Mouse (Mus musculus) limb, embryonic 12.5 days (tissue): ENCODE measurements around the gene Tm4sf20. TPM values are rescaled to one million over a fixed set of nuclear protein-coding genes. Genes with fewer than 3 reads are reported as not detected.

Experiments used
- ATAC-seq: fragments of 200-750 bp; cut with Nextera tagmentation; 2 replicates; pipeline ENCODE4 v1.8.0; 2017; ENCODE audit warnings: low read depth, moderate TSS enrichment; ENCODE audit not compliant: insufficient number of reproducible peaks, insufficient read depth, low FRiP score, low TSS enrichment
- H3K27ac ChIP-seq: fragments of 300-500 bp; sonication (generic); 2 replicates; pipeline ENCODE4 v1.5.1; 2016; ENCODE audit warnings: mild to moderate bottlenecking, moderate library complexity
- H3K27me3 ChIP-seq: fragments of 300-500 bp; sonication (generic); 2 replicates; pipeline ENCODE4 v1.6.1; 2016; ENCODE audit warnings: mild to moderate bottlenecking, moderate library complexity
- H3K36me3 ChIP-seq: fragments of 300-500 bp; sonication (generic); 2 replicates; pipeline ENCODE4 v1.6.1; 2016; ENCODE audit warnings: mild to moderate bottlenecking, moderate library complexity
- H3K4me1 ChIP-seq: fragments of 300-500 bp; sonication (generic); replicated peaks from 2 replicates; pipeline ENCODE4 v1.6.1; 2016
- H3K4me2 ChIP-seq: fragments of 300-500 bp; sonication (generic); 2 replicates; pipeline ENCODE4 v1.6.1; 2016; ENCODE audit warnings: mild to moderate bottlenecking, moderate library complexity
- H3K4me3 ChIP-seq: fragments of 300-500 bp; sonication (generic); replicated peaks from 2 replicates; pipeline ENCODE4 v1.5.1; 2016; ENCODE audit warnings: mild to moderate bottlenecking
- H3K9ac ChIP-seq: fragments of 300-500 bp; sonication (generic); replicated peaks from 2 replicates; pipeline ENCODE4 v1.6.1; 2016; ENCODE audit warnings: mild to moderate bottlenecking, moderate library complexity
- H3K9me3 ChIP-seq: fragments of 300-500 bp; sonication (generic); 2 replicates; pipeline ENCODE4 v1.6.1; 2016; ENCODE audit warnings: mild to moderate bottlenecking, moderate library complexity
- WGBS: fragments of 180-500 bp; shearing (Covaris S2); methylation state at CpG from one replicate; pipeline ENCODE4 v1.1.7; 2016; 5-methylcytosine and 5-hydroxymethylcytosine counted together
- polyA plus RNA-seq: library from polyadenylated mRNA; unstranded; fragments of >200 nt; fragmentation: Nextera tagmentation; extraction: Ambion mirVana; gene quantifications from 2 replicates; pipeline ENCODE4 v1.2.1, GENCODE M21; 2016

The Tm4sf20 gene
- polyA plus RNA-seq, 1 experiment from 2014 or later: 0.23 TPM

- Histone ChIP-seq H3K27me3 (no peaks in the 10 kb centered on the region), H3K27ac (no peak overlapping the region), H3K4me3 (no peak overlapping the region), H3K9me3 (no peaks in the 10 kb centered on the region), H3K4me2 (no peak overlapping the region), H3K9ac (no peak overlapping the region), H3K4me1 (no peaks in the 10 kb centered on the region), H3K36me3 (no peaks in the 10 kb centered on the region)
- WGBS: 68% methylated on average over 18 of the region's 18 CpGs
- no peak for ATAC-seq
These were observed 27.6 kb upstream of the Tm4sf20 start for GRCm38 (mm10) chr1:82795702-82796443.

DNA sequence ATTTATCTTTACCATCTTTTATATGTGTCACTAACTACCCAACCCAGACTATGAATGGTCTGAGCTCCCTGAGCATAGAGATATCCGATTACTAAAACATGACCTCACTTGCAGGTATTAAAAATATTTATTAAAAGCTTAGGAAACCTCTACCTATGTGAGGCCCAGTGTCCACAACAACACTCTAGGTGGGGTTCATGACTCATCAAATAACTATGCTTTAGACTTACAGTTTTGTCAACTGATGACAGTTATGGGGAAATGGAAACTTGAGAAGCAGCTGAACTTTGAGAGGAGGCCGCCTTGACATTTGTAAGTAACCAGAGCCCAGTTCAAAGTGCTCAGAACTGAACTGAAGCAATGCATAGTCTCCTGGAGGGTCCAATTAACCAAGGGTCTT lies 26.9 kb upstream of the Tm4sf20 start:
- no peaks in the 10 kb centered on the region for H3K4me1 ChIP-seq
- H3K9ac ChIP-seq: no peak overlapping the region
- no peaks in the 10 kb centered on the region for H3K36me3 ChIP-seq
- no peak overlapping the region for H3K4me3 ChIP-seq
- H3K27me3 ChIP-seq: no peaks in the 10 kb centered on the region
- no peak overlapping the region for H3K27ac ChIP-seq
- WGBS: 80% methylated on average over 2 of the region's 2 CpGs
- no peaks in the 10 kb centered on the region for H3K9me3 ChIP-seq
- ATAC-seq: no peak
- H3K4me2 ChIP-seq: no peak overlapping the region

DNA sequence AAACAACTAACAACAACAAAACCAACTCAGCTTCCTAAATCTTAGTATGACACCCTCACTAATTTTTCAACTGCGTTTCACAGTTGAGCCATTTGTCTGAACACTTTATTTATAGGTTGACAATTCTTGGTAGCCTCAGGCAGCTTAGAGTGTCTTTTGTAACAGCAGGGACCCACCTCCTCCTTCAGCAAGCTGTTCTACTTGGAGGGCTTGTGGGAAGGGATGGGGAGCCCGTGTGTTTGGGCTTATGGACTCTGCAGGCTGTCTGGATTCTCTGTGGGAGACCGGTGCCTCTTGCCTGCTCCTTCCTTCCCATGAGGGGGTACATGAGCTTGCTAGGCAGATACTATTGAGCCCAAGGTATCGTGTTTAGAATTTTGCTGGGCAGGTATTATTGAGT lies 25.7 kb upstream of the Tm4sf20 start:
- Histone ChIP-seq H3K4me2 (no peak overlapping the region), H3K4me1 (no peaks in the 10 kb centered on the region), H3K27me3 (no peaks in the 10 kb centered on the region), H3K4me3 (no peak overlapping the region), H3K9me3 (no peaks in the 10 kb centered on the region), H3K27ac (no peak overlapping the region), H3K36me3 (no peaks in the 10 kb centered on the region), H3K9ac (no peak overlapping the region)
- ATAC-seq: no peak
- WGBS: 56% methylated on average over 4 of the region's 4 CpGs

- no peak overlapping the region for H3K4me2 ChIP-seq
- H3K36me3 ChIP-seq: no peaks in the 10 kb centered on the region
- ATAC-seq: no peak
- H3K4me1 ChIP-seq: no peaks in the 10 kb centered on the region
- H3K27me3 ChIP-seq: no peaks in the 10 kb centered on the region
- no peak overlapping the region for H3K4me3 ChIP-seq
- H3K27ac ChIP-seq: no peak overlapping the region
- WGBS: 82% methylated on average over 3 of the region's 3 CpGs
- H3K9ac ChIP-seq: no peak overlapping the region
- H3K9me3 ChIP-seq: no peaks in the 10 kb centered on the region
These were observed 24.8 kb upstream of the Tm4sf20 start for GRCm38 (mm10) chr1:82793110-82793509.

GRCm38 (mm10) chr1:82792238-82792637 lies 24.0 kb upstream of the Tm4sf20 start:
- Histone ChIP-seq H3K9ac (no peak overlapping the region), H3K4me3 (no peak overlapping the region), H3K9me3 (no peaks in the 10 kb centered on the region), H3K4me2 (no peak overlapping the region), H3K27me3 (no peaks in the 10 kb centered on the region), H3K27ac (no peak overlapping the region), H3K36me3 (no peaks in the 10 kb centered on the region), H3K4me1 (no peaks in the 10 kb centered on the region)
- WGBS: 90% methylated on average over 6 of the region's 6 CpGs
- ATAC-seq: no peak

GRCm38 (mm10) chr1:82791105-82791504 lies 22.8 kb upstream of the Tm4sf20 start:
- no peaks in the 10 kb centered on the region for H3K27me3 ChIP-seq

GRCm38 (mm10) chr1:82788070-82788469 lies 19.8 kb upstream of the Tm4sf20 start:
- Histone ChIP-seq H3K4me2 (no peak overlapping the region), H3K27ac (no peak overlapping the region), H3K4me3 (no peak overlapping the region), H3K9me3 (no peaks in the 10 kb centered on the region), H3K36me3 (no peaks in the 10 kb centered on the region), H3K27me3 (no peaks in the 10 kb centered on the region), H3K4me1 (no peaks in the 10 kb centered on the region), H3K9ac (no peak overlapping the region)
- 50% methylated on average over 7 of the region's 7 CpGs for WGBS
- ATAC-seq: no peak

More at GRCm38 (mm10) chr1:82791105-82791504, 22.8 kb upstream of the Tm4sf20 start:
- Histone ChIP-seq H3K4me1 (no peaks in the 10 kb centered on the region), H3K4me2 (no peak overlapping the region), H3K36me3 (no peaks in the 10 kb centered on the region), H3K9me3 (no peaks in the 10 kb centered on the region), H3K4me3 (no peak overlapping the region), H3K9ac (no peak overlapping the region), H3K27ac (no peak overlapping the region)
- no peak for ATAC-seq
- WGBS: 89% methylated on average over 11 of the region's 11 CpGs

DNA sequence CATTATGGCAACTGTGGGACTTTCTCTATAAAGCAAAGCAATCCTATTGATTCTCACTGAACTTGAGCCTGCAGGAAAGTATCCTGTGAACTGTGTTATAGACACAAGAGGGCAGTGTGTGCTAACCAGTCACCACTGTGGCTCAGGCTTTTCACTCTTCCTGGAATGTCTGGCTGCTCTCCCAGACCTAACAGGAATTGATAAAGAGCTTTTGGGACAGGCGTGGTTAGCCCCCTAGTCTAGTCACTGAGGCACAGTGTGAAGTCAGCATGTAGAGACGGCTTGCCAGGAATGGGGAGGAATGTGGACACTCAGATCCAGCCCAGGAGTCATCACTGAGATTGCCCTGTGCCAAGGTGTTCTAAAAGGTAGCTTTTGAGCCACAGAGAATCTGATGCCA lies 19.2 kb upstream of the Tm4sf20 start:
- peak; percentile 69; the same call in 1 of the 2 replicates for ATAC-seq
- Histone ChIP-seq H3K27ac (no peak overlapping the region), H3K4me2 (no peak overlapping the region), H3K27me3 (no peaks in the 10 kb centered on the region), H3K9me3 (no peaks in the 10 kb centered on the region), H3K36me3 (no peaks in the 10 kb centered on the region), H3K4me3 (no peak overlapping the region), H3K9ac (no peak overlapping the region), H3K4me1 (no peaks in the 10 kb centered on the region)
- 9% methylated on average over 2 of the region's 2 CpGs for WGBS

GRCm38 (mm10) chr1:82785546-82785945 lies 17.3 kb upstream of the Tm4sf20 start:
- no peak overlapping the region for H3K9ac ChIP-seq
- H3K36me3 ChIP-seq: no peaks in the 10 kb centered on the region
- no peaks in the 10 kb centered on the region for H3K4me1 ChIP-seq
- H3K27ac ChIP-seq: no peak overlapping the region
- no peak overlapping the region for H3K4me3 ChIP-seq
- no peak for ATAC-seq
- WGBS: 71% methylated on average over 6 of the region's 6 CpGs
- H3K9me3 ChIP-seq: no peaks in the 10 kb centered on the region
- no peaks in the 10 kb centered on the region for H3K27me3 ChIP-seq
- H3K4me2 ChIP-seq: no peak overlapping the region

GRCm38 (mm10) chr1:82783559-82783958 lies 15.3 kb upstream of the Tm4sf20 start:
- no peak overlapping the region for H3K9ac ChIP-seq
- H3K9me3 ChIP-seq: no peaks in the 10 kb centered on the region
- ATAC-seq: no peak
- WGBS: 81% methylated on average over 3 of the region's 3 CpGs
- H3K4me3 ChIP-seq: no peak overlapping the region
- H3K36me3 ChIP-seq: no peaks in the 10 kb centered on the region
- no peak overlapping the region for H3K27ac ChIP-seq
- no peaks in the 10 kb centered on the region for H3K27me3 ChIP-seq
- H3K4me1 ChIP-seq: no peaks in the 10 kb centered on the region
- H3K4me2 ChIP-seq: no peak overlapping the region

DNA sequence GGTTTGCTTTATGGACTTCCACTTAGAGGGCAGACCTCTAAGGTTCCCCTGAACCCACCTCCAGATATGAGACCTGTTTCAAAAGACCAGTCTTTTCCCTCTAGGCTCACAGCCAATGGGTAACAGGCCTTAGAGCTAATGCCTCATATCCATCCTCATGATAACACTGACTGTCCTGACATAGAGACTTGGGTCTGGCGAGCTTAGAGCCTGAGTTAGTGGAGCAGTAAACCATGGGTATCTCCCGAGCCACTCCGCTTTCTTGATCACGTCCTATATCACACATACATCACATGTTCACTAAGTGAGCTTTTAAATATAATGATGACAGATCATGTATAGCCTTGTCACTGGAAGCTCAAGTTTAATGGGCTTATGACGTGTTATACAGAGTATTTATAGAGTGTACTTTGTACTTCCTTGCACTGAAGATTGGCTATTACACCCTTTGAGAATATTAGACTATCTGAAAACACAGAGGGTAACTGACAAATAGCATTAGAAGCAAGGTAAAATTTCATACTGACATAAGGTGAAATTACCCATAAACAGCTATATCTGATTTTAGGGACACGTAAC lies 11.2 kb upstream of the Tm4sf20 start:
- H3K9me3 ChIP-seq: no peaks in the 10 kb centered on the region
- WGBS: 87% methylated on average over 6 of the region's 6 CpGs
- no peaks in the 10 kb centered on the region for H3K4me1 ChIP-seq
- no peak overlapping the region for H3K4me2 ChIP-seq
- no peaks in the 10 kb centered on the region for H3K36me3 ChIP-seq
- no peaks in the 10 kb centered on the region for H3K27me3 ChIP-seq
- no peak for ATAC-seq
- no peak overlapping the region for H3K9ac ChIP-seq
- no peak overlapping the region for H3K27ac ChIP-seq
- H3K4me3 ChIP-seq: no peak overlapping the region

DNA sequence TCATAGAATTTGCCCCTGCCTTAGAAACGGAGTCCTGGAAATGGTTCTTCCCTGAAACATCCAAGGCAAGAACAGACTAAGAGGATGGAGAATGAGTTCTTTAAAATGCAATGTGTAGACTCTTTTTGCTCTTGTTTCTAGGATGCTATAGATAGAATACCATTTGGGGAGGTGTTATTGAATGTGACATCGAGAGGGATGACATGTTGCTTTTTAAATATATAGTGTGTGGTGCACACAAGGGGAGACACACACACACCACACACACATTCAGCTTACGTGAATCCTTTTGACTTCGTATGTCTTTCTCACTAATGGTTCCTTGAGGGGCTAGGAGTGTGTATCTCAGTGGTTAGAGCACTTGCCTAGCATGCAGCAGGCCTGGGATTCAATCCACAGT lies 7.0 kb upstream of the Tm4sf20 start:
- H3K36me3 ChIP-seq: peaks cover 5% of the 10 kb centered on the region; the same call in 1 of the 2 replicates
- no peak for ATAC-seq
- no peak overlapping the region for H3K4me2 ChIP-seq
- no peak overlapping the region for H3K27ac ChIP-seq
- no peak overlapping the region for H3K4me3 ChIP-seq
- no peak overlapping the region for H3K9ac ChIP-seq
- H3K9me3 ChIP-seq: no peaks in the 10 kb centered on the region
- 88% methylated on average over 4 of the region's 4 CpGs for WGBS
- no peaks in the 10 kb centered on the region for H3K4me1 ChIP-seq
- no peaks in the 10 kb centered on the region for H3K27me3 ChIP-seq
